Mouse (Mus musculus) liver, adult 2 months (tissue): Measurements from ENCODE around the gene Eif1b.
A peak's percentile ranks its signal among the peaks of the same experiment; 100 is the strongest.

ENCODE experiments used
- CTCF ChIP-seq: fragments of 200-500 bp; IDR thresholded peaks from 2 replicates; pipeline ENCODE4 v1.5.1; 2011; ENCODE audit warnings: low read depth, low read length, control low read depth
- POLR2A ChIP-seq: fragments of 200-500 bp; IDR thresholded peaks from 2 replicates; pipeline ENCODE4 v1.6.1; 2011; ENCODE audit warnings: low read length, control low read depth; ENCODE audit not compliant: insufficient read depth; ENCODE audit errors: extremely low read depth

DNA sequence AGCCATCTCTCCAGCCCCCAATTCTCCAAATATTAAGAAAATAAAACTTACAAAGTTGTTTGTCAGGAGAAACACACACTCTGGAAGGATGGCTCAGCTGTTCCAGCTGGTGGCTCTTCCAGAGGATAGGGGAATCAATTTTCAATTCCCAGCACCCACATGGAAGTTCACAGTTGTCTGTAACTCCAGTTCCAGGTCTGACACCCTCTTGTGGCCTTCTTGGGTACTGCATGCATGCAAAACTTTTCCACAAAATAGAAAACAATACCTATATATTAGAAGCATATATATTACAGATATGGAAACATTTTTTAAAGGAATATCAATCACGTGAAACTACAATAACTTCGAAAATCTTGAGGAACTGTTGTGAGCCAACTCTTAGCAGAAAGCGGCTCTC lies 19.7 kb downstream of the Eif1b start:
- no peak for TF ChIP-seq POLR2A
- TF ChIP-seq CTCF, result peak; percentile 42
